Mouse (Mus musculus) E14TG2a.4 (cell line): Measurements from ENCODE around the gene Sbk1.

Source experiments
- CTCF ChIP-seq: conservative IDR thresholded peaks from 2 replicates; pipeline ENCODE4 v1.5.1; 2014; ENCODE audit warnings: low read length
- POU5F1 ChIP-seq: IDR thresholded peaks from 2 replicates; pipeline ENCODE4 v1.6.1; 2014; ENCODE audit warnings: low read length, borderline replicate concordance

DNA sequence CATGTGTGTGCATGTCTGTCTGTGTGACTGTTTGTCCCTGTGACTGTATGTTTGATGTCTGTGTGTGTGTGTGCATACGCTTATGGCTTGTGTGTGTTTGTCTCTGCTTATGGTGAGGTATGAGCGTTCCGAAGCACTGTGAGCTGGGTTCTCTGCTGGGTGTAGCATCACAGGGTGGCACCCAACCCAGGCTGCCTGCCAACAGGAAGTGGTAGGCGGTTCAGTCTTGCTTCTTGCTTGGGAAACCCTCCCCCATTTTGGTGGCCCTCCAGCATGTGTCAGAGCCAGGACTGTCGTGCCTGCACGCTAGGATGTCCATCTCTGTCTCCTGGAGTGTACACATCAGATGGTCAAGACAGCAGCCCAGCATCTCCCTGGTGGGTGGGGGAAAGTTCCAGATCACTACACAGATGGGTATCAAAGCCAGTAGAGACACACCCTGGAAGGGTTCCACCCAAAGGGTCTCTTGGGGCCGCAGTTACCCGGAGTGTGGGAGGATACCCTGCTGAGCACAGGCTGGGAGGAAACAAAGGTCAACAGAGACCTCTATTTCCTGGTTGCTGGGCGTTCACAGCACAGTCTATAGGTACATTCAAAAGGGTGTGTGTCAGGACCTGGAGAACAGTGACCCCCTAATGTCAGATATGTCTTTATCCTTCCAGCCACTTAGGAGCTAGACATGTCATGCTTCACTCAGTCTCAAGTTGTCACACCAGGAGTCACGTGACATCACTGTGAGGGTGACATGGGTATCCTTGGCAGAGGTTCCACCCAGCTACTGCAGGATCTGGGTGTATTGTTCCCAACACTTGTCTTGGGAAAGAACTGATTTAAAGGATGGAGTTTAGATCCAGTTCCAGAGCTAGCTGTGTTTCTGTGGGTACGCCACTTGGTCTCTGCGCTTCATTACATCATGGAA lies 13.1 kb downstream of the Sbk1 start:
- TF ChIP-seq CTCF (no peak), POU5F1 (no peak)
